Mouse (Mus musculus) NIH3T3 (cell line): ENCODE results near the gene Ubald1.
A peak's percentile ranks its signal among the peaks of the same experiment; 100 is the strongest.

ENCODE experiments used
- DNase-seq: peaks from one replicate; pipeline ENCODE4 v3.0.0-alpha.2; 2012; ENCODE audit warnings: low read depth

Gene Ubald1

GRCm38 (mm10) chr16:4880136-4880825 is at the start of gene Ubald1:
Ubald1 (minus strand) TSS chr16:4880315.
- peak; percentile 99 for DNase-seq

- no peak for DNase-seq
Observed at GRCm38 (mm10) chr16:4928474-4928873, 48.4 kb upstream of the Ubald1 start.

GRCm38 (mm10) chr16:4927967-4928366 is 47.9 kb upstream of the Ubald1 start:
- no peak for DNase-seq

- DNase-seq = no peak
Observed at GRCm38 (mm10) chr16:4923996-4924395, 43.9 kb upstream of the Ubald1 start.

GRCm38 (mm10) chr16:4922481-4922880 is 42.4 kb upstream of the Ubald1 start:
- no peak for DNase-seq

- DNase-seq = no peak
Observed at GRCm38 (mm10) chr16:4920556-4920955, 40.4 kb upstream of the Ubald1 start.

- DNase-seq = no peak
Observed at GRCm38 (mm10) chr16:4916608-4917007, 36.5 kb upstream of the Ubald1 start.

- no peak for DNase-seq
Observed at GRCm38 (mm10) chr16:4915931-4916330, 35.8 kb upstream of the Ubald1 start.

GRCm38 (mm10) chr16:4913783-4914735 is 33.9 kb upstream of the Ubald1 start:
- DNase-seq = peak; percentile 95

- peak; percentile 88 for DNase-seq
Observed at GRCm38 (mm10) chr16:4912907-4913782, 33.0 kb upstream of the Ubald1 start.

GRCm38 (mm10) chr16:4912074-4912648 is 32.0 kb upstream of the Ubald1 start:
- DNase-seq = no peak

GRCm38 (mm10) chr16:4910758-4911157 is 30.6 kb upstream of the Ubald1 start:
- no peak for DNase-seq

- DNase-seq = peak; percentile 55
Observed at GRCm38 (mm10) chr16:4909745-4910144, 29.6 kb upstream of the Ubald1 start.

GRCm38 (mm10) chr16:4907972-4908371 is 27.9 kb upstream of the Ubald1 start:
- DNase-seq = no peak

- no peak for DNase-seq
Observed at GRCm38 (mm10) chr16:4907386-4907785, 27.3 kb upstream of the Ubald1 start.

- DNase-seq = no peak
Observed at GRCm38 (mm10) chr16:4906559-4906958, 26.4 kb upstream of the Ubald1 start.

- DNase-seq = no peak
Observed at GRCm38 (mm10) chr16:4905591-4905990, 25.5 kb upstream of the Ubald1 start.

- DNase-seq = no peak
Observed at GRCm38 (mm10) chr16:4904878-4905277, 24.8 kb upstream of the Ubald1 start.

- no peak for DNase-seq
Observed at GRCm38 (mm10) chr16:4903491-4904102, 23.5 kb upstream of the Ubald1 start.

- no peak for DNase-seq
Observed at GRCm38 (mm10) chr16:4902390-4902789, 22.3 kb upstream of the Ubald1 start.

GRCm38 (mm10) chr16:4901167-4901566 is 21.1 kb upstream of the Ubald1 start:
- no peak for DNase-seq
